Mouse (Mus musculus) kidney, postnatal 4 days (tissue): ENCODE data around the gene Lpar5.

ENCODE experiments used
- DNase-seq, 2 experiments: peaks; one replicate each; pipeline ENCODE4 v3.0.0; 2021; ENCODE audit warnings: mixed read lengths in 2 of 2

Lpar5 gene

GRCm38 (mm10) chr6:125129710-125130402, 62.1 kb downstream of the Lpar5 start:
- peak in 1 of 2 experiments; percentile 32 for DNase-seq

DNA sequence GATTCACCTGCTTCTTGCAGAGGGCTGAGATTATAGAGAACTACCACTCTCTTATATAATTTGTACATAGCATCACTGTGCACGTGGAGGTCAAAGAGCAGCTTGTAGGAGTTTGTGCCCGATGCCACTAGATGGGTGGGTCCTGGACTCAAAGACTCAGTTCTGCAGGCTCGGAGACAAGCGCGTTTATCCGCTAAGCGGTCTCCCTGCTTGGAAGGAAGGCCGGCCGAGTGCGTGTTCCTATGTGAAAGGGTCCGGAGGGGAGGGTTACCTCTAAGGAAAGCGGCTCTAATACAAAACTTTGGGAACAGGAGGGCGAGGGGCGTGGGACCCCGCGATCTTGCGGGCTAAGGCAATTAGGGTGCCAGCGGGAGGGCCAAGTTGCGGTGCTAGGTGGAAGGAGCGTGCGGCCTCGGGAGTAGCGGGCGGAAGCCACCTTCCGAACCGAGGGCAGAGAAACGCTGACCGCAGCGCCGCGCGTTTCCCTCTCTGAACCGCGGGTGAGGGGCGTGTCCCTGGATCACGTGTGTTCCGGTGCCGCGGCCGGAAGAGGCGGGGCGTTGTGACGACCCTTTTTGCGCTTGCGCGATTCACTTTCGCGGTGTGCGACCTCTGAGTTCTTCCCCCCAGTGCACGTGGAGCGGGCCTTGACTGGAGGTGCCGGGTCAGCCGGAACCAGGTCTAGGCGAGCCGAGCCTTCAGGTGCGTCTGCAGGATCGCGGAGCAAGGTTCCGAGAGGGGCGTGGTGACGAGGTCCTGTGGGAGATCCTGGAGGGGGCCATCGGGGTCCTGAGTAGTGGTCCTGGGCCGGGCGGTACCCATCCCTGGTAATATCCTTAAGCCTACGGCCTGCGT, 63.8 kb downstream of the Lpar5 start, which contains the start of gene Nop2:
Nop2 (plus strand) TSS at position 608 of the 855 bp plus-strand sequence.
- peak; percentile 91 to 94 for DNase-seq
